Mouse (Mus musculus) adrenal gland, adult 2 months (tissue): Measurements from ENCODE around the gene Gm10401. TPM values are rescaled to one million over a fixed set of nuclear protein-coding genes. Genes with fewer than 3 reads are reported as not detected.

ENCODE experiments used
- DNase-seq: peaks from one replicate; pipeline ENCODE4 v3.0.0; 2021
- long read RNA-seq: library from polyadenylated mRNA; stranded (forward); transcript quantifications from one replicate; pipeline ENCODE4 v2.0.0, GENCODE M21; 2021
- polyA plus RNA-seq: library from polyadenylated mRNA; depleted of rRNA; stranded (reverse); fragments of >200 nt; gene quantifications from 2 replicates; pipeline ENCODE4 v1.2.3, GENCODE M21; 2012; rRNA removed
- total RNA-seq, 2 experiments: library from RNA; stranded (reverse); gene quantifications; 2 replicates each; pipeline ENCODE4 v1.2.3; 2021

The Gm10401 gene
- not detected for total RNA-seq
- polyA plus RNA-seq, result not detected in 2 replicates
- long read RNA-seq, result 0 reads

DNA sequence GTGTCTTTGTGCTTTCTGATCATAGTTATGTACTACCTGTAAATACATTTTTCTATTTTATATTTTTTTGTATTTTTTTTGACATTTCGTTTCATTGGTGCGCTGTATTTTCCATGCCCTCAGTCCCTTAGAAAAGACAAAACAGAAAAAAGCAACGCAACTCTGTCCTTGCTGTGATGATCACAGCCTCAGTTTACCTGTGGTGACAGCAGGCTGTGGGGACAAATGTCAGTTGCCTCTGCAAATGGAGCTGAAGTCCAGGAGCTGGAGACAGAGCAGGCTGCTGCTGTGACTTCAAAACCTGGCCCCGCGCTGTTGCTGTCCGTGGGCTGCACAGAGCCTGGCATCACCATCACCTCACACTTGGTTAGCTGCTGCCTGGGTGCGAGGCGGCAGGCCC is at the start of gene Gm10401:
Gene Gm10401, minus strand, starts transcription at position 101 of the 400 bp plus-strand sequence.
- DNase-seq, result no peak

DNA sequence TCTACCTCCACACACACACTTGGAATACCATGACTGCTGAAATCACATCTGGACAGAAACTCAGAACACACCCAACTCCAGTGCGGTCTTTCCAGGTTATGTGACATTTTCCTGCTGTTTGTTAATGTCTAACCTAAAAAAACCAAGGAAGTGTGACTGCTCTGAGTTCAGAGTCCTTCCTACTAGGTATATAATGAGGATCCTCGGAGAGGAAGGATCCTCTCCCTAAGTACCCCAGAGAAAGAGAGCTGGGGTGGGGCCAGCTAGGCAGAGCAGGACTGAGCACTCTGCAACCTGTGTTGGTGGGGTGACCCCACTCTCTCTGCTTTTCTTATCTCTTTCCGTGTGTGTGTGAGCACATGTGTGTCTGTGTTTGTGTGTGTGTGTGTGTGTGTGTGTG is 49.3 kb upstream of the Gm10401 start:
- no peak for DNase-seq

DNA sequence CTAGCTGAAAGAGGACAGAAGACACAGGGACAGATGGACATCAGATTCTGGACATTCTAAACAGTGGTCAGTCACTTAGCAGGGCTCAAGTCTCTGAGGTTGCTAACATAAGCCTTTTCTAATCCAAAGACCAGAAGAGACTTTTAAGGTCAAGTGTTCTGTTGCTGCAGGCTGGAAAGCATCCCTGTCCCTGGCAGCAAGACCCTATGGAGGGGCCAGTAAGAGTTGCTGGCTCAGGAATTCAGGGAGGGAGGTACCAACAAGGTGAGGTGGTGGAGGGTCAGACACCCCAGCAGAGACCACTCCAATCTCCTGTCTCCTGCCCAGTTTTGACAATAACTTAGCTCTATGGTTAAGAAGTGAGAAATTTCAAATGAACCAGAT is 48.6 kb upstream of the Gm10401 start:
- no peak for DNase-seq

DNA sequence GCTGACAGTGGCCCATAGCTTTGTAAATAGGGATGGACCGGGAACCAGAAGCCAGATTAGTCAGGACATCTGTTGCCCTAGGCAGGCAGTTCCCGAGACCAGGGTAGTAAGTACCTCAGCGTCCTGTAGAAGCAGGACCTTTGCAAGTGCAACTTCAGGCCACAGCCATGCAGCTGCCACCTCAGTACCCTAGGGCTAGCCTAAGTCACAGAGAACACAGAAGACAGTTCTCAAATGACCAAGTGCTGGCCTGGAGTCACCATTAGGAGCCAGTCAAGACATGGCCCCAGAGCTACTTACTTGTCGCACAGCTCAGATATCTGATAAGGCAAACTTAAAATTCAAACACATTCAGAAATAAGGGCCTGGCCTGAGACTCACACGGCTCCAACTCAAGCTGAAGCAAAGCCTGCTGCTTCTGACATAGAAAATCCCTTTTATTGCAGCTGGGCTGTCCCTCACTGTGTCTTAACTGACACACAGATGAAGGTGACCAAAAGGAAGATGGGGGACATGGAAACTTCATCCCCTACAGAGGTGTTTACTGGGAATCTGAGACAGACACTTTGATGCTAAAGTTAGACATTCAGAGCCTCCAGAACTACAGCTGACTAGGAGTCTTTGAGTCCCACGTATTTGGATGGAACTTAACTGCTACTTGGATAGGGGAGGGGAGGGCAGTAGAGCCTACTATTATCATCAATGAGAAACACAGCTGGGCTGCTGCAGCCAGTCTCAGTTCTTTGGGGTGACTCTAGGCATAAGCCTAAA is 48.1 kb upstream of the Gm10401 start:
- DNase-seq, result no peak

DNA sequence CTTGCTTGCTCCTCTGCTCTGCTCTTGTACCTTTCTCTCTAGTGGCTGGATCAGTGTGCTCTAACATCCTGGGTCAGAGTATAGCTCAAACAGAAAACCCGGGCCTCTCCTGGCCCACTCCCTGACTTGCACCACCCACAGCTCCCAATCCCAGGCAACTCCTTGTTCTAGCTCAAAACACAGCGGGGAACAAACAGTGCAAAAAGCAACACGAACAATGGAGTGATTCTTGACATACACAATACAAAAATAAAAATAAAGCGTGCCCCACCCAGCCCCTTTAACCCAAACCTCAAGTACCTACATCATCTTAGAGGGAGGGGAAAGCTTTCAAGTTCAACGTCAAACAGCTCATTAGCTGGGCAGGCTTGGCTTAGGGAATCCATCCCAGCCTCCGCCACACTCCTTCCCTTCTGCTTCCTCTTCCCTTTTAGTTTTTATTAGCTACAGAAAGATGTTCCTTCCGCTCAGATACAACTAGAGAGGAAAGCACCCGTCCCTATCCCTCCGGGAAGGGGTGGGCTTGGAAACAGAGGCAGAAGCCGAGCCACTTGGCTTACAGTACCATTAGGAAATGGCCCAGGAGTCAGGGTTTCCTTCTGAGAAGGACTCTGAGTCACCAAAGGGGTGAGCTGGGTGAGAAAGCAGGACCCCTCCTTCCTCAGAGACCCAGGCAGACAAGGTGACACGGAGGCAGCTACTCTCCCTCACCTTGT is 47.3 kb upstream of the Gm10401 start:
- no peak for DNase-seq

DNA sequence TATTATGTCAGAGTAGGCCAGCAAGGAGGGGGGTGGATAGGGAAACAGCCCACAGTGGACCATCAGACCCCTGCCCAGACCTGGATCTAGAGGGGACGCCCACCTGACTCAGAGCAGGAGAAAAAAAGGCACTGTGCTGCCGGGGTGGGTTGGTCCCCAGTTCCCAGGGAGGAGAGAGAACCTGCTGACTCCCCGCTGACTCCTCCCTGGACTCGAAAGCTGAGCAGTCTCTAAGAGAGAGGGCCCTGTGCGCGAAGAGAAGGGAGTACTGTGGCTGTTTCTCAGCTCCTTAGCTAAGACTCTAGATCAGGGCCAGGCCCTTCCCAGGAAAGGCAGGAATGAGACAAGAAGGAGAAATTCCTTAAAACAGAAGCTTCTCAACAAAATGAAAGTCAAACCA is 46.4 kb upstream of the Gm10401 start:
- DNase-seq, result no peak

DNA sequence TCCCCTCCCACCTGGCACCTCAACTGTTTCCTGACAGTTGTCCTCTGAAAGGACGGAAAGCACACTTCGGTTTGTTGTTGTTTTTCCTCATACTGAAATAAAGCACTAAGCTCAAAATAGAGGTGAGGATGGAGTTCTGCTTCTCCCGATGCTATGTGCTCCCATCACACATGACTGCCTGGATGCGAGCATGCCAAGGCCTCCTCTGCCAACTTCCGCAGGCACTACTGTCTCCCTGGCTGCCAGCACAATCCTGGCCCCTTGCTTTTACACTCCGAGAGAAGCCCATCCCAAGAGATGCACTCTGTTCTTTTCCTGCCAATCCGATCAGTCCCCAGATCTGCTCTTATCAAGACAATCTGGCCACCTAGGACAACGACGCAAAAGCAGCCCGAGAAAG is 45.5 kb upstream of the Gm10401 start:
- DNase-seq, result no peak

DNA sequence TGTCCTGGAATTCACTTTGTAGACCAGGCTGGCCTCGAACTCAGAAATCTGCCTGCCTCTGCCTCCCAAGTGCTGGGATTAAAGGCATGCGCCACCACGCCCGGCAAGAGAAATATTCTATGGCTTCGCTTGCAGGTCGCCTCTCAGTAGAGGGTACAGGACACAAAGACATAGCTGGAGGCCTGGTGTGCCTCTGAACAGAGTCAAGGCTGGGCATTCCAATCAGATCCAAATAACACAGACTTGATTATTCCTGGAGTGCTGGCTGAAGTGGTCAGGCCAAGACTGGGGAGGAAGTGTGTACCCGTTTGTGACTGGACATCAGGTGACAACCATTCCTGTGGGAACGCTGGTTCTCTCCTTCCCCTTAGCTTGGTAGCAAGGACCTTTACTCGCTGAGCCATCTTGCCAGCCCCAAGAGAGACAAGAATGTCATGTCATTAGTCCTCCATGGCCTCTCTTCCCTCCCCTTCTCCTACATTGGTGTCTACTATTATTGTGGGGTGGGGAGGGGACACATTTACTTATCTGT is 44.1 kb upstream of the Gm10401 start:
- no peak for DNase-seq

DNA sequence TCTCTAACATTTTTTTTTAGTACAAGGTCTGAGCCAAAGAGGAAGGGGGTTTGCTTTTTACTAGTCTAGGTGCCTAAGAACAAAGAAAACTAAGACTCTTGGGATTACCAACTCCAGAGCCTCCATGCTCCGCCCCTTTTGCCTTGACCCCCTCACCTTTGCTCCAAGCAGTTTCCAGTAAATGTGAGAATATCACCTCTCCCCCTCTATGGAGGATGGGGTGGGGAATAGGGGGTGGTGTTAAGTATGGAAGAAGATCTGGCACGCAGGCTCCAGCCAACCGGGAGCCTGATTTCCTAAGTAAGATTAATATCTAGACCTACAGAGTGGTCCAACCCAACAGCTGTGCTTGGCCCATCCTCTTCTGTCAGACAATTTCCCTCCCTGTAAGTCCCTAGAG is 42.6 kb upstream of the Gm10401 start:
- no peak for DNase-seq

DNA sequence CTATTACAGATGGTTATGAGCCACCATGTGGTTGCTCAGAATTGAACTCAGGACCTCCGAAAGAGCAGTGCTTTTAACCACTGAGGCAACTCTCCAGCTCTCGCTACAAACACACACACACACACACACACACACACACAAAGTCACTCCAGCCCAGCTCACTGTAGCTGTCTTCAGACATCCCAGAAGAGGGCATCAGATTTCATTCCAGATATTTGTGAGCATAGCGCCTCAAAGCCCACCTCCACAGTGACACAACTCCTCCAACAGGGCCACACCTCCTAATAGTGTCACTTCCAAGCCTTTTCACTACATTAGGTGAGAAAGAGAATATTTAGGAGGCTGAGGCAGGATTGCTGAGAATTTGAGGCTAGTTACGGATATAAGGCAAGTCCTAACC is 41.0 kb upstream of the Gm10401 start:
- no peak for DNase-seq

DNA sequence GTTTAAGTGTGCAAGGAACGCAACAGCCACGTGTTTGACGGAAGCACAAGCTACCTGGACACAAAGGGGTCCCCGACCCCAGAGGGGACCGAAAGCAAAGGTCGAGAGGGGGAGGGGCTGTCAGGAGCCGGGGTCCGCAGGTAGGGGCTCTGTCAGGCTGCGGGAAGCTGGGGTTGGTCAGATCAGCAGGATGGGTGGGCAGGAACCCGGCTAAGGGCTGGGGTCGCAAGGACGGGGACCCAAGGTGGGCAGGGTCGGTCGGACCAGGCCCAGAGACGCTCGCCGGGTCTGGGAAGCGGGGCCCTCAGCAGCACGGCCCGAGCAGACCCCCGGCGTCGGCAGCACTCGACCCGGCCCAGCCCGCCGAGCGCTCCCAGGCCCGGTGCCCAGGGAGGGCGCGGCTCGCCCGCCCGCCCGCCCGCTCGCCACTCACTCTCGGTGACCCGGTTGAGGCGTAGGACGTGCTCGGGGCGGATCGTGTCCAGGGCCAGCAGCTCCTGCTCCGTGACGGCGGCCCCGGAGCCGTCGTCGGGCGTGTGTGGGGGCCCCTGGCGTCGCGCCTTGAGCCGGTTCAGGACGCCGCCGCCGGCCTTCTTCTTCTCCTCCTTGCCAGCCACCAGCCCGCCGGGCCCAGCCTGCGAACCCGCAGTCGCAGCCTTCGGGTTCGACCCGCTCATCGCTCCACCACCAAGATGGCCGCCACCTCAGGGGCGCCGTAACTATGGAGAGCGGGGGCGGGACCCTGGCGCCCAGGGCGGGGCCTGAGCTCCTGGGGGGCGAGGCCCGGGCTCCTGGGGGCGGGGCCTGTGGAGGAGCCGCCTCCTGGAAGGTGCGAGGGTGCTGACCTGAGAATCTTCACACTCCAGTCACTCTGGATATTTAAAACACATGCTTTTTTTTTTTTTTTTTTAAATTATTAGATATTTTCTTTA is 36.4 kb upstream of the Gm10401 start, which contains the start of gene Unc119b:
Gene Unc119b, minus strand, starts transcription at position 742 of the 932 bp plus-strand sequence.
- DNase-seq, result peak; percentile 94

DNA sequence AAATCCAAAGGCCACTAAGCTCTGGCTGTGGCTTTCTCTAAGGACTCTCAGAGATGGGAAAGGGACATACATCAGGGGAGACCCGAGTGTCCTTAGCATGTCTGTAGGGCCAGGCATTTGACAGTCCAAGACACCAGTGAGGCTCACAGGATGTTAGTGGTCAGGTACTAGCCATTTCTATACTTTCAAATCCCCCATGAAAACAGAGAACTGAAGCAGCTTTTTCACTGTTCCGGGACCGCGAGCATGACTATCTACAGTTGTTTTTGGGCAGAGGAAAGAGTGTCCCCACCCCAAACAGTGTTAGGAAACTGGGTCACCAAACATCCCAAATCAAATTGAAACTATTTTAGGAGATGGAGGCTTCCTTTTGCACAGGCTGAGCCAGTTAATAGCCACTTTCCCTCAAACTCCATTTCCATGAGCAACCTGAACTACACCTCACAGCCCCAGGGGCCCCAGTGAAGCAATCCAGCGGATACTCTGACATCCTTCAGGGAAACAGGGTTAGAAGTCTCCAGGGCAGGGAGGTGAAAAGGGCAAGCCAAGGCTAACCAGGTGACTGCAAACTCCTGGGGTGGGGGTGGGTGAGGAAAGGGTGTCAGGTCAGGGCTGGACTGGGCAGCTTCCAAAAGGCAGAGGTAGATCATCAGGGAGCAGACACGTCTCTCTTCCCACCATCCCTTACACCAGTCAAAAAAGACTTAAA is 35.4 kb upstream of the Gm10401 start:
- no peak for DNase-seq

DNA sequence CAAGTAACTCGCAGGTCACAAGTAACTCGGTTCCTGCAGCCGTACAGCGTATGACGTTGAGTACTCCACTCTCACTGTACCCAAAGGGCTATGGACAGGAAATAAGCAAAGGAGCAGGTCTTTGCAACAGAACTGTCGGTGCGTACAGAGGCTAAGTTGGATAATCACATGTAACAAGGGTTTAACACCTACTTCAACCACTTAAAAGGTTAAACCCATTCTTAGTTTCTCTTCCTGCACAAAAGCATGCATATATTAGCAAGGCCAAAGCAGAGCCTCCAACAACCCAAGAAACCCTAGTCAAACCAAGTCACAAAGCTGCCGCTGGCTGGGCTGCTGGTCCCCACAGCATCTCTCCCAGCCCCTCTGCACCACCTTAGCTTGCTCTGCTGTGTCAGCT is 34.4 kb upstream of the Gm10401 start:
- DNase-seq, result no peak

DNA sequence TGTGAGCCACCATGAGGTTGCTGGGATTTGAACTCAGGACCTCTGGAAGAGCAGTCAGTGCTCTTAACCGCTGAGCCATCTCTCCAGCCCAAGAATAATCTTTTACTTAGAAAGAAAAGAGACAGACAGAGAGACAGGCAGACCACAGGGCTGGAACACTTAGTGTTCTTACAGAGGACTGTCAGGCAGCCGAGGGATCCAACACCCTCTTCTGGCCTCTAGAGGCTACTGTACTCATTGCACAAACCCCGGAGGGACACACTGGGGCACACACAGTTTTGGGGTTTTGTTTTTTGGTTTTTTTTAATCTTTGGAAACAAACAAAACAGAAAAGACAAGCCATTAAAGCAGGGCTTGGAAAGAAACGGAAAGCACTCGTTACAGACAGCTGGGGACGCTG is 31.2 kb upstream of the Gm10401 start:
- no peak for DNase-seq

DNA sequence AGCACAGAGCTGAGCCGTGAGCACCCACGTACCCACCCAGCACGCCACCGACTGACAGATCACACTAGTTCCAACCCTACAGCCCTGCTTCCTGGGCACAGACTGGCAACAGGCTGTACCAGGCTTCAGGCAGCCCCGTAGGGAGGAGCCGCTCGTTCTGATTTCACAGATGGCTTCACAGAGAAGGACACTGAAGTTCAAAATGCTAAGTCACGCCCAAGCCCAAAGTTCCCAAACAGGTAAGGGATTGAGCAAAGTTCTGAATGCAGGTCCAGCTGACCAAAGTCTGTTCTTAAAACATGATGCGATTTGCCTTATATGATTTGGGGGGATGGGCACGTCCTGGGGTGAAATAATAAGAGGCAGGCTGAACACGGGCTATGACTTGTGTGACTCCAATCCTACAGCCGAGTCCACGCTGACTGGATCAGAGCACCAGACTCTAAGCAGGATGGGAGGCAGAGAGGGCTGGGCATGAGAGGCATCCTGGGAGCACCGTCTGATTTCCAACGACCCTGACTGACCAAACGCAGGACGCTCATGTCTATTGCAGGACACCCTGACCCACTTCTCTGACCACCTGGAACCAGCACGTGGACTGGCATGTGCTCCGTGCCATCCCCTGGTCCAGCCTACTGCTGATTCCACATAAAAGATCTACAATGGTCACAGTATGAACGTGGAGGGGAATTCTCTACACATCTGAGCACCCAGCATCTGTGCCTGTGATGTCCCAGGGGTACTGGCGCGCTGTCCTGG is 29.5 kb upstream of the Gm10401 start:
- DNase-seq, result no peak

DNA sequence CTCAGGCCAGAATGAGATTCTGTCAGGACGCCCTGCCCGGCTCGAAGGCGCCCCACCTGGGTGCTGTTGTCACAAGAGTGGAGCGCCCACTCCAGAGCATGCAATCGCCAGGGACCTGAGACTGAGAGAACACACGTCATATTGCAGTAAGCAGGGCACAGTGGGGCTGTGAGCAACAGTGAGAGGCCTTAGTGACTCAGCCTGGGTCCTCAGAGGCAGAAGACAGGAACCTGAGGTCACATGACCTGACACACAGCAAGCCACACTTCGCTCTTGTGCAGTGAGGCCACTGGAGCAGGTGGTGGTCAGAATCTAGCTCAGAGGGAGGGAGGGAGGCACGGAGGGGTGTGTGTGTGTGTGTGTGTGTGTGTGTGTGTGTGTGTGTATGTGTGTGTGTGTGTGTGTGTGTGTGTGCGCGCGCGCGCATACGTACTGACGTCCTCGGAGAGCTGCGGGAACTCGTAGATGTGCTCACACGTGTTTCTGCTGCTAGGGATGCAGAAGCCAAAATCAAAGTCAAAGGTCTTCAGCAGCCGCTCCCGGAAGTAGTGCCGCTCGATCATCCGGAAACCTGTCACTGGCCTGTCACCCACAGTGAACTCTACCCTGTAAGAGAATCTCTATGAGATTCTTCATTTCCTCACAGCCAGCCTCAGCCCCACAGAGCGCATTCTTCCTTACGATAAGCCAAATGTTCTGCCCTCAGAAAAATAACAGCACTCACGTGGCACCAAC is 28.6 kb upstream of the Gm10401 start:
- no peak for DNase-seq

DNA sequence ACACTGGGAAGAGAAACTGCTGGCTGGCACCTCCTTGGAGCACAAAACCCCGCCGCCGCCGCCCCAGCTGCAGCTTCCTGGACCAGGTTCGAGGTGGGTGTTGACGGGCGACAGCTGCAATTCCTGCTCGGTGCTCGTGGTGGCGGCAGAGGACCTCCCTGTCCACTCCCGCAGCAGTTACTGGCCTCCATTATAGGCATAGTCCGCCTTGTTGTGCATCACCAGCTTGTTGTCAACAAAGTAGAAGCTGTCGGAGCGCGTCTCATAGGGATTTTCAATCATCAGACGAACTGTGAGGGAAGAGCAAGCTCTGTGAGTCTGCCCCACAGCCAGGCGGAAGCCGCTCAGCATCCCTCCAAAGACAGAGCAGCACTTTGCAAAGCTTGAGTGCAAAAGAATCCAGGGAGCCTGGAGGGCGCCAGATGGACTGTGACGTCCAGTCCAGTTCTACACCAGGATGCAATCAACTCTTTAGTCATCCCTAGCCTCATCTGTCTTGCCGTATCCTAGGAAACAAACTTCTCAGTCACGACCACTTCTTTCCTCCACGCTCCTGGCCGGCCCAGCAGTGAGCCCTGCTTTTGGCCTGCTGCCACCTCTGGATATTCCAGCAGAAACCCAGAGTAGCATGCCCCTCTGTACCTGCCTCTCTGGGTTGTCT is 27.2 kb upstream of the Gm10401 start:
- peak; percentile 88 for DNase-seq

DNA sequence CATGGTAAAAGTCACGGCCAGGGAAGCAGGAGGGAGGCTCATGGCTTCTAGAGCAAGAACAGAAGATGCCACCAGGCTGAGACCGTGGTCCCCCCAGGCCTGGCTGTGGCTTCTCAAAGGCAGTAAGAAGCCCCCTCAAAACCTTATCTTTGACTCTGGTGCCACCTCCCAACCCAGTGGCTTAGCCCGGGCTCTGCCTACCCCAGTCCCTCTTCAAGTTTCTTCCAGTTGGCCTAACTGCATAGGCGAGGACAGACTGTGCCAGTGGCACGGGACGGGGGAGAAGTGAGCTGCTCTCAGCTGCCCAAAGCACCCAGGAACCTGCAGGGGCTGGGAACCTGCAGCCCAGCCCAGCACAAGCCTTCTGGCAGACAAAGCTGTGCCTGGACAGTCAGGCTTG is 26.6 kb upstream of the Gm10401 start:
- no peak for DNase-seq

DNA sequence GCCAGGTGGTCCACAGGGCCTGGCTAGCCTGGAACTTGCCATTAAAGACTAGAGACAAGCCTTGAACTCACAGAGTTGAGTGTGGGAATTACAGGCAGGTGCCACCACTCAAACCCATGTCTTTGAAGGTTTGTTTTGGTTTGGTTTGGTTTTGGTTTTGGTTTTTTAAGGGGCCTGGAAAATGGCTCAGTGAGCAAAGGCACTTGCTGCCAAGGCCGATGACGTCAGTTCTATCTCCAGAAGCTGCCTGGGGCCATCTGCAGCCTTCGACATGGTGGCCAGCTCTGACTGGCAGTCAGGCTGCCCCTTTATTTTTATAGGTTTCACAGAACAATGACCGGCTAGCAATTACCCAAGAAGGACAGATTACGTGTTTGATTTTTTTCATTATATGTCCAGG is 22.9 kb upstream of the Gm10401 start:
- DNase-seq, result peak; percentile 50
